Mouse (Mus musculus) kidney, adult 18-20 months (tissue): ENCODE data around the gene Pabpc4.

Experiments used
- DNase-seq: peaks from one replicate; pipeline ENCODE4 v3.0.0; 2021

Gene Pabpc4

DNA sequence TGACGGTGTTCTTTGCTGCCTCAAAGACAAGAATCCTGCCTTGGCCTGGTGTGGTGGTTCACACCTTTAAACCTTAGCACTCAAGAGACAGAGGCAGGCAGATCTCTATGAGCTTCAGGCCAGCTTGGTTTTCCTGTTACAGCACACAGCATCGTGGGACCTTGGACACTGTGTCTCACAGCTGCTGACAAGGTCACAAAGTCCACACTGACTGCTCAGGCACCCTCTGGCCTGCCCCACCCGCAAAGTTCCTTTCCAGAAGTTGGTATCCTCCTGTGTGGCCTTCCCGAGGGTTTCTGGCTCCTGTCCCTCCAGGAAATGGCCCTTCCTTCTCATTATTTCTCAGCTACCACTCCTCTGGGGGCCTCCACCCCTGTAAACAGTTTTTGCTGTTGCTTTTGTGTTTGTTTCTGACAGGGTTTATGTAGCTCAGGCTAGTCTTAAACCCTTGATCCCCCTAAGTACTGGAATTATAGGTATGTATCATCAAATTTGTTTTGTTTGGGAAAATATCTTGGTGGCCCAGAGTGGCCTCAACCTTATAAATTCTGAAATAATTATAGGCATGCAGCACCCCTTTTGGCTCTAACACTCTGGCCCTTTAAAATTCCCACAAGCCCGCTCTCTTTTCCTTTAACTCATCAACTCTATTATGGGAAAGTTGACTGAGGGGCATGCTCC is at the start of gene Pabpc4:
Gene Pabpc4 (plus strand): TSS at position 631 of the 681 bp plus-strand sequence.
- DNase-seq = no peak

DNA sequence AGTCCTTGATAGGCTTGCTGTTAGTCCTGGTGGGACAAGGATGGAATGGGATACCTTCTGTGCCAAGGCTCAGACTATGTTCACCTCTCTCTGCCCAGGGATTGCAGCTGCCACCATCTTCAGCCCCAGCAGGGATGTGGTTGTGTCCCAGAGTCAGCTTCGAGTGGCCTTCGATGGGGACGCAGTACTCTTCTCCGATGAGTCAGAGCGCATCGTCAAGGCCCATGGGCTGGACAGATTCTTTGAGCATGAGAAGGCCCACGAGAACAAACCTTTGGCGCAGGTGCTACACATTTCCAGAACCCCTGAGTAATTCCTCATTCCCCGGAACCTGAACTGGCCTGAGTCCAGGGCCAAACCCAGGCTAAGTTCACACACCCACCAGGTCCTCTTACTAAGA is 48.2 kb upstream of the Pabpc4 start:
- no peak for DNase-seq

DNA sequence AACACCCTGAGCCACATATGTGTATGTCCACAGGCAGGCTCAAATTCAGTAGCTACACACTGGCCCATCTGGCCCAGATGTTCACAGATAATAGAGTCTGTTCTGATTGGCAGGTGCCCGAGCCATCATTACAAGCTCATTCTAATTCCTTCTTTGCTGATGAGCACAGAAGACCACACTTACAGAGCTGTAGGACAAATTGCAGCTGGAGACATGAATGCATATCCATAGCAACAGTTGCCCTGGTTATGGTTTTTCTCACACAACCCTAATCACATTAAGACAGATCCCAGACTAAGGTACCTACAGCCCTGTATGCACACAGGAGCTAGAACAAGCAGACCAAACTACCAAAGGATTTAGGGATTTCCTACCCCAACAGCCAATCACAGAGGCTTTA is 46.8 kb upstream of the Pabpc4 start:
- no peak for DNase-seq

DNA sequence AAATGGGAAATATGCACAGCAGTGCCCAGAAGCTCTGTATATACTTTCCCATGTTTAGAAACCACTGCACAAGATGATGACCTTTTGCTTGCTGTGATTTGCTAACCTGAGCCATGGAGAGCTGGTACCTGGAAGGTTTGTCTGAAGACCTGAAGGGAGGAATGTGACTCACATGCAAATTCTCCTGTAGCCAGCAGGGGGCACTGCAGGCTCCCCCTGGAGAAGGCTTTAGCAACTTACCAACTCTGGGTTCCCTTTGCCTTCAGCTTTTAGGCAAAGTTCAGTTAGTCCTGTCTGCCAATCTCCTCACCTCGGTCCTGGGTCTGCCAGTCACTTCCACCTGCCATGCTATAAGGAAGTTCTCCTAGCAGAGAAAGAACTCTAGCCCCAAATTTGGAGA is 45.4 kb upstream of the Pabpc4 start:
- DNase-seq = peak; percentile 51

DNA sequence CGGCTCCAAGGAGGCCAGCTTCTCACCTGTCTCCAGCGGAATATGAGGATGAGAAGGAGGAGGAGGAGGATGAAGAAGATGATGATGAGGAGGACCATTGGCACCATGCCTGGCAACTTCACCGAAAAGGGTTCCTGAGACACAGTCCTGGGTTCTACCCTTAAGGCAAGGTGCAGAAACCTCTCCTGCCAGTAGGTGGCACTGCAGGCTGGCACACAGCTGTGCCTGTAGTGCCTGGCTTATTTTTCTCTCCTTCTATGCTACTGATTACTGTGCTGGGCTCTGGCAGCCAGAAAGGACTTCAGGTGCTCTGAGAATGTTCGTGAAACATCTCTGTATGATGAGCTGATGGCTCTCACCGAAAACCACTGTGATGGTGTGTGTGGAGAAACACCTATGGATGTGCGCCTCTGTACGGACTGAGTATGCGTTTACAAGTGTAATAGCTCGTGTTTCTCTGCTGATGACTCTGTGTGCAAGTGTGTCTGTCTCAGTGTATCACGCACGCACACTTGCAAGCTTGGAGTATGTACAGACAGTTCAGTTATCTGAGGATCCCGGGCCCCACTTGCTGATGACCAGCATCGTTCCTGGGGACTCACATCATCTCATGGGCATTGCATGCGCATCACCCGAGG is 42.3 kb upstream of the Pabpc4 start:
- peak; percentile 74 for DNase-seq

DNA sequence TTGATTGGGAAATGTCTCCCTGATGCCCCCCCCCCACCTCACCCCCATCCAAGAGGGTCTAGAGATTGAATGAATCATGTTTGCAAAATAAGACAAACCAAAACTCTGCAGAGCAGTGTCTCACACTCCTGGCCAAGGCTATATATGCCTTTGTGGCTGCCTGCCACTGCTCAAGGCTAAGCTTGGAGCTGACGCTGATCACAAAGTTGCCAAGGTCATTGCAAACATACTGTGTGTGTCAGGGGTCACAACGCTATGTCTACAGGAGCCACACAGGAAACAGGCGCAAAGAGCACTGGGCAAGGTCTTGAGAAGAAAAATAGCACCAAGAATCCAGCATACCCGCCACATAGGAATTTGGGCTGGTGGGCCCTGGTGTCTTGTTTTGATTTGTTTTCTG is 41.5 kb upstream of the Pabpc4 start:
- DNase-seq = no peak

DNA sequence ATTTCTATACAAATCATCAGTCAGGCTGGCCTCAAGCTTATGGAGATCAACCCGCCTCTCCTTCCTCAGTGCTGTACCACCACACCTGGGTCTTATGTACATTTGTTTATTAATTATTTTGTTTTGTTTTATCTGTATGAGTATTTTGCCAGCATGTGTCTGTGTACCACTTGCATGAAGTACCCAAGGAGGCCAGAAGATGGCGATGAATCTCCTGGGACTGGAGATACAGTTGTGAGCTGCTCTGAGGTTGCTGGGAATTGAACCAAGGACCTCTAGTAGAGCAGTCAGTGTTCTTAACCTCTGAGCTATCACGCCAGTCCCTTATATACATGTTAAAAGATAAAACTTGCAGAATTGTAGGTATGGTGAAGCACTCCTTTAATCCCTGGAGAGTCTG is 38.8 kb upstream of the Pabpc4 start:
- DNase-seq = no peak

DNA sequence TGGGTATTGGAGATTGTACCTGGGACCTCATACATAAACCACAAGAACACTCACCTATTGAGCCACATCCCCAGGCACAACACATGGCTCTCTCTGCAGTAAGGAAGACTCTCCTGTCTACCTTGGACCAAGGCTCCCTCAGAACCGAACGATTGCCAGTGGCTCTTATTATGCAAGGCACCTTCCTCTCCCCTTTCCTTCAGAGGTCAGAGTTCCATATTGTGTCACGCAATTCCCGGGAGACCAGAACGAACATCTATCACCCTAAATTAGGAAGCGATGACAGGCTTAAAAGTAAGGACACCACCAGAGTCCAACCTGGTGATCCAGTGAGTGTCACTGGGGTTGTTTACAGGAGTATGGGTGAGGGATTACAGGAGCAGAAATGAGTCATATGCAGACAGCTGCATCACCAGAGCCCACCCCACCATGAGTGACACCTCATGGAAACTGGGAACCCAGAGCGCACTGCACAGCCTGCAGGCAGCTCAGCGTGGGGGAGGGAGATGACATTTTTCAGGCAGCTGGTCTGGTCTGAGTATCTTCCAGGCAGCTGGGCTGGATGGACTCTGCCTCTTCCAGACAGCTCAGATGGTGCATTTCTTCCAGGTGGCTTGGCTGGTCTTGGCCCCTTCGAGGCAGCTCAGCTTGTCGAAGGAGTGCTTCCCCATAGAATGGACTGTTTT is 36.3 kb upstream of the Pabpc4 start:
- no peak for DNase-seq

DNA sequence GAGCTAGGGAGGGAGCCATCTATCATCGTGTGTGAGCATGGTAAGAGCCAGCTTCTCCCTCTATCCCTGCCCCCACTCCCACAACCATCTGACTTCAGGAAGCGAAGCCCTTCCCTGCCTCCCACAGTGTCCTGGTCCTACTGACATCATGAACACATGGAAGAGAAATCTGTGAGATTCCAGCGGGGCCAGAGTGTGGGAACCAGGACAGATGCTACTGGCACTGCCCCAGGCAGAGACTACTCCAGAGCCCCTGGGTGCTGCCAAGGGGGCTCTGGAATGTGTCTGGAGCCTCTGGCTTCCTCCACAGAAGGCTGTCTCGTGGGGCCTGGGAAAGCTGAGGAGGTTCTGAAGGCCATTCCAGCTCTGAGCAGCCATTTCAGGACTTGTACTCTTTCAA is 34.4 kb upstream of the Pabpc4 start:
- DNase-seq = no peak

DNA sequence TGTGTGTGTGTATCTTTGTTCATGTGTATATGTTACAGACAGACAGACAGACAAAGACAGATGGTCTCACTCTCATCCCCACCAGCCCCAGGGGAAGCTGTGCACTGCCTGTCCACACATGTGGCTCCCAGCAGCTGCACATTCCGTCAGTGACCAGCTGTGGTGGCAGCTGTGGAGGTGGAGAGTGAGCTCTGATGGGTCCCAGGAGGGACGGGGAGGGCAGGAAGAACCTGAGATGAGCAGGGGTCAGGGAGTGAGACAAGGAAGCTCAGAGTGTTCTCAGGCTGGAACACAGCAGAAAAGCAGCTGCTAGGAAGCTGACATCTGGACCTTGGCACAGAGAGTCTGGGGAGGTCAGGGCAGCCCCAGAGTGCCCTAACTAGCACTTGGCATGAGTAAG is 33.9 kb upstream of the Pabpc4 start:
- DNase-seq = no peak

DNA sequence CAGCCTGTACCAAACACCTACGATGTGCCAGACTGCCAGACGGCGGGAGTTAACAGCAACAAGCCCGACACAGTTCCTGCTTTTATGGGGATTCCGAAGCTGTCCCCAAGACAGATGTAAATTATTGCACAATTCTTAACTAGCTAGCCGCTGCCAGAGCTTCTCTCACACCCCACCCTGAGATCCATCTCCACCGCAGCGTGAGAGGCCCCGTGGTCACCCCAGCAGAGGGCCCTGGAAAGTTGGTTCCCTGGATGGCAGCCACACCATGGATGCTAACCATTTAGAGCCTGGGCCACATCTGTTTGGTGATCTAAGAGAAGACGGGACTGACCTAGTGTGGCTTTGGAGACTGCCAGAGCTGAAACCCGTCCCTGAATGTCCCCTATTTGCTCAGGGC is 33.0 kb upstream of the Pabpc4 start:
- no peak for DNase-seq

DNA sequence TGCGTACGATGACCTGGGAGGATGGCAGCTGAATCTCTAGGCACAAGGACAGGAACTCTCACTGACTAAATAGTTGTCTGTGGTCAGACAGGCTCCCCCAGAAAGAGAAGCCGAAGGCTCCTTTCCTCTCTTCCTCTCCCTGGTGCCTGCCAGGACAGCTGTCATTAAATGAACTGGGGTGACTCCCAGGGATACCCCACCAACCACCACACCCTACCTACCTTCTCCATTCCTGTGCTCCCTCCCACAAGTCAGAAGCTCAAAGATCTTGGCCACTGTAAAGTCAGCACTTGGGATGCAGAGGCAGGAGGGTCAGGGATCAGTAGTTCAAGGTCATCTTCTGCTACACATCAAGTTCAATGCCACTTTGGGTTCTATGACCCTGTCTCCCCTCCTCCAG is 29.3 kb upstream of the Pabpc4 start:
- DNase-seq = no peak

DNA sequence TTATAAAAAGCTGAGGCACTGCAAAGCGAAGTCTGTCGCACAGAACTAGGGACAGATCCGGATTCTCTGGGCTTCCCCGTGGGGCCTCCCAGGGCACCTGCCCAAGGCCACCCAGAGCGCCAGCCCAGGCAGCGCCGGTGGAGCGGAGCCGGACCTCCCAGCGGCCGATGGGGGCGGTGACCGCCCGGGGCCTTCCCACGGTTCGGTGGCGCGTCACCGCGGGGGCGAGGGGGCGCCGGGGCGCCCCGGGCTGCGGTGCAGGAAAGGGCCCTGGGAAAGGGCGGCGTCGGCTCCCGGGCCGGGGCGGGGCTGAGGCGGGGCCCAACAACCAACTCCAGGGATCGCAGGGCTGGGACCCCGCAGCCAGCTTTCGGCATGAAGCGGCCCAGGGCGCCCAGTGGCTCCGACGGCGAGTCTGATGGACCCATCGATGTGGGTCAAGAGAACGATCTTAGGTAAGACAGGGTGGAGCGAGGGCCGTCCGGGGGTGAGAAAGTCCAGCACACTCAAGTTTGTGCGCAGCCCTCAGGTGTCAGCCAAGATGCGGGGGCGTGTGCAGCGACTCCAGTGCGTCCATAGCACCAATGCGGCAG is 28.6 kb upstream of the Pabpc4 start, which contains the start of gene Heyl:
Gene Heyl (plus strand): TSS at position 65 of the 593 bp plus-strand sequence.
- DNase-seq = peak; percentile 62

DNA sequence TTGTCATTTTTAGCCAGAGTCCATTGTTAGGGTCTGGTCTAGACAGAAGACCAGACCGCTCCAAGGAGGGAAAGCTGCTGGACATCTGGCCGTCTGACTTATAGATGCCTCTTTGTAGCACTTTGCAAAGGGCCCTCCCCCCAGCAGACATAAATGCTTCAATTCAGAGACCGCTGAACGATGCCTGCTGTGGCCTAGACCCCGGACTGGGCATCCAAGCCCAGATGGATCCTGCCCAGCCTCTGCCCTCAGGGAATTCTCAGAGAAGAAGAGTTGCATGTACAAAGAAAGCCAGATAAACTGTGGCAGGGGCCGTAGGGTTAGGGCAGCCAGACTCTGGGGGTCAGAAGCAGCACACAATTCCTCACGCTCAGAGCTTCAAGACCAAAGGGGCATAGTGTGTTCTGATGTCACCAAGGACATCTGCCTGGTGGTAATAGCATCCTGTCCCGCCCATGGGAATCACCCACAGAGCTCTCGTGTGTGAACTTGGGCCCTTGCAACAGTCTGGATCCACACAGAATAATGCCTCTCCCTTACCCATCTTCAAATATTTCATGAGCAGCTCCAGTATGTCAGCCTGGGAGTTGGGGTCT is 26.2 kb upstream of the Pabpc4 start:
- no peak for DNase-seq

DNA sequence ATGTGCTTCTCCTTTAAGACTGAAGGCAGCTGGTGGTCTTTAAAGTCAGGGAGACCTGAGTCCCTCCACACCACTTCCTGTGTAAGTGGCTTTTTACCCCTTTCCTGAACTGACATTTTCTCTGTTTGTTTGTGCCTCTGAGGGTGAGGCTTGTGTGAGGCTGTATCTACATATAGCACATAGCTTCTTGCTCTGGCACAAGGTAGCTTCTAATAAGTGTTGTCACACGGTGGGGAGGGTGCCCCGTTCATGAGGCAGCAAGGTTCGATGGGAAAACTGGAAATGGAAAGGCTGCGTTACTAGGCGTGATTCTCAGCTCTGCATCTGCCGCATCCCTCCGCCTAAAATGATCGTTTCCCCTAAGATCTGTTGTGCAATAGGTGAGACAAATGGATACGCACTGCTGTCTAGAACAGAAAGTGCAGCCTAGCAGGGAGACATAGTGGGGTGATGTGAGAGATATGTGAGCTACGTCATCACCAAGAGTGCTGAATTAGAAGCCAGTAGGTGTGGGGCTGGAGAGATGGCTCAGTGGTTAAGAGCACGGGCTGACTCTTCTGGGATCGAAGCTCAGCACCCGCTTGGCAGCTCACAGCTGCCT is 25.6 kb upstream of the Pabpc4 start:
- DNase-seq = no peak

DNA sequence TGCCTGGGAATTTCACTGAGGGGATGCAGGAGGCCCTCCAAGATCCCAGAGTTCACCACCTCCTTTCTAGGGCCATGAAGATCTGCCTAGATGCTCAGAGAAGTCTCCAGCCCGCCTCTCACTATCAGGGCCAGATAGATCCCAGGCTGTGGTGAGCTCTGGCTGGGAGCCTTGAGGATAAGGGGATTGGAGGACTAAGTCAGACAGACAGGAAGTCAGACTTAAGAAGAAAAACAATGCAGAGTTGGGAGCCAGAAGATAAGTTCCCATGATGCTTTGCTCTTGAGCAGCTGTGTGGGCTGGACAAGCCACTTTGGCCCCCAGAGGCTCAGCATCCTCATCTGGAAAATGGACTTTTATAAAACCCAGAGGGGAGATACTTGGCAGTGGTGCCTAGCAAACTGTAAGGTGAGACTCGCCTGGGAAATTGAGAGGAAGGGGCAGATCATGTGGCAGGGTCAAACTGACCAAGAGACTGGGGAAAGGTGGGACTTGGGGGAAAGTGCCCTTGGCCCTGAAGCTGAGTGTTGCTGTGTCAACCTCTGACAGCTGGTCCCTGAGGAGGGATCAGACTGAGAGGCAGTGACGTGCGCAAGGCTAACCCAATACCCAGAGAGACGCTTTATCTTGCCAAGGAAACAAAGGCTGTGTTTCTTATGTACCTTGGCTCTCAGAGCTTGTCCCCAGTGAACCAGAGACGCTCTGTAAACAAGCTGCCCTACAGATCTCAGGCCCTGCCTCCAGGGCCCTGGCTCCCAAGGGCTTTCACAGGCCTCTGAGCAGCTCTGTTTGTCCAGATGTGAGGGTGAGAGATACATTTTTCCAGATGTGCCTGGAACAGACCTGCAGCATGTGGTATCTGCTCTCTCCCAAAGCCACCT is 24.5 kb upstream of the Pabpc4 start:
- no peak for DNase-seq

DNA sequence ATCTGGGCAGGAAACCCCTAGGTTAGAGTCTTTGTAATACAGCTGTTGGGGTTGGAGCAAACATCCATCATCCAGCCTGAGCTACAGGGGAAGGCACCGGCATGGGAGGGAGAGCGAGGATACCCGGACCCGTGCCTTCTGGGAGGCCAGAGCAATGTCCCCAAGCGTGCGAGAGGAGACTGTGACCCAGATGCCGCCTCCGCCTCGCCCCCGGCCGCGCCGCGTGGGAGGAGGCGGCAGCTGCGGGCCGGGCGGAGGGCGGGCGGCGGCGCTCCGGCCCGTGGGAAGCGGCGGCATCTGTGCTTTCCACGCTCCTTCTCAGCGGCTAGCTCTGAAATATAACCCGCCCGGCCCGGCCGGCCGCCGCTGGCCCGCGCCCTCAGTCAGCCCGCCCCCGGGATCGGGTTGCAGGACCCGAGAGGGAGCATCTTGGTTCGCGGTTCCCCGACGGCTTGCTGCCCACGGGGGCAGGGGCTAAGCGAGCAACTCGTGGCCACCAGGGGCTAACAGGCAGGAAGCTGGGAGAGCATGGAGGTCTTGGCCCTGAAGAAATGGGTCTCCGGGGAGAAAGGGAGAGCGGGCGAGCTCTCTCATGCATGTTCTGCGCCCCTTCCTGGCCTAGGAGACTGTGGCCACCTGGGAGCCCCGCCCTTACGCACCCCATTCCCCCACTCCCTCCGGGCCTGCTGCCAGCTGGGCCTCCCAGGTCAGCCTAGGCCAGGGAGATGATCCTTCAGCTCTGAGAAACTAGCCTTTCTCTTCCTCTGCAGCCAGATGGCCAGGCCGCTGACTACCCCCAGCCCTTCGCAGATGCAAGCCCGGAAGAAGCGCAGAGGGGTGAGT is 22.6 kb upstream of the Pabpc4 start:
- peak; percentile 40 for DNase-seq

DNA sequence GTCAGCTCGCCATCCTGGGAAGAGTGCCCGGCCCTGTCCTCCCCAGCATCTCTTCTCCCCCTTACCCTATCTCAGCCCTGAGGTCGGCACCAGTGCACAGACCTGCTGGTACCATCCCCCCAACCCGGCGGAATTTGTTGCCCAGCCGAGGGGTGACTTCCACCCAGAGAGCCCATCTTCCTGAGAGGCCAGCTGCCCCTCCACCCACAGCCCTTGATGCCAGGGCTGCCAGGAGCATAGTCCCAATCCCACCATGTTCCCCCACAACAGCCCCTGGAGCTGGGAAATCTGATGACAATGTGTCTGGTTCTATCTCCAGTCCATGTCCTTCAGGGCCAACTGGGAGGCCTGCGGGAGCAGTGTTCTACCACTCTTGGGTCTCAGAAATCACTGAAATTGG is 15.9 kb upstream of the Pabpc4 start:
- DNase-seq = no peak

DNA sequence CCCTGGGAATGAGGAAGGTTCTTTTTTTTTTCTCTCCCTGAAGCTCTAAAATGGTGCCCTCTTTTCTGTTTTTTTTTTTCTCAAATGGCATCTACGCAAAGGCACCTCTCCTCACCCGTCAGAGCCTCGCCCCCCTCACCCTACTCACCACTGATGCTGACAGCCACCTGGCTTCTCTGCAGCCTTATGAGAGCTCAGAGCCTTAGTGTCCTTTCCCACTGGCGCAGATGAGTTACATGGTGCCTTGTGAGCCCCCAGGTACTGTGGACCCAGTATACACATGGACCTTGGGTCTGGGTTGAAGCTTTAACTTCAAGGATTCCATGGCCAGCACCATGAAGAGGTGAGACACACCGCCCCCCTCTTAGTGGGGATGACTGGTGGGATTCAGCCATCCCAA is 15.5 kb upstream of the Pabpc4 start:
- DNase-seq = no peak

DNA sequence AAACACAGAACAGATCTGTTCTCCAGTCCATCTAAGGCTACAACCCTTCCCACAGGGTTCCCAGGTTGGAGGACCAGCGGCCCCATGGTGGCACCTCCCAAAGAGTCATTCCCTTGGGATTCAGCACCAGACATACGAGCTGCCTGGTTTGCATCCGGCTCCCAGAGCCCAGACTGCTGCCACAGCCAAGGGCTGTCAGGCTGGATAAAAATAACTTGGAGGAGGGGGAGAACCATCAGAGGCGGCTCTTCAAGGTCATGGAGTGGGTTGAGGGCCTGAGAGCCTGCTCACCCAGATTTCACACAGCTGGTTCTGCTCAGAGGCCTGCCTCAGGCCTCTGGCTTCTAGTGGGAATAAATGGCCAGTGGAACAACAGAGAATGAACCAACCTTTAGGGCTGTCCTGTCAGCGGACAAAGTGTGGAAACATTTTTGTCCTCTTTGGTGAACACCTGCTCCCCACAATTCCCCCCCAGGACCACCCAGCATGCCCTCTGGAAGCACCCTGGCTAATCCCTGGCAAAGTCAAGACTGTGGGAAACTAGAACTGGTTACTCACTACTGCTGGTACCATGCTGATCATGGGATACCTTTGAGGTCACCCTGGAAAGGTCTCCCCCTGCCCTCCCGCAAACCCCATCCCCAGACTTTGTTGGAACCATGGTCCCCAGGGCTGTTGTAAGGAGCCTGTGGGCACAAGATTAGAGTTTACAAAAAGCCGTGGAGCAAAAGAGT is 14.8 kb upstream of the Pabpc4 start:
- no peak for DNase-seq
